Mouse (Mus musculus) cerebellum, adult 8-10 months (tissue): ENCODE measurements around the gene Nlrp6.
"Not testable (repeated sequence)": the region's sequence is repeated elsewhere in the genome, so short reads cannot be mapped to it uniquely, and the experiment has no call there.

Source experiments
- DNase-seq: peaks from one replicate; pipeline ENCODE4 v3.0.0; 2022

Nlrp6 gene

GRCm38 (mm10) chr7:140976720-140977119 lies 56.0 kb downstream of the Nlrp6 start:
- not testable (repeated sequence) for DNase-seq
